Mouse (Mus musculus): Measurements from ENCODE around the gene Gdpd3. TPM values are rescaled to one million over a fixed set of nuclear protein-coding genes. Genes with fewer than 3 reads are reported as not detected.
A peak's percentile ranks its signal among the peaks of the same experiment; 100 is the strongest.

Gdpd3 gene
- polyA plus RNA-seq, 1 experiment from 2014 or later: 1.7 TPM

DNA sequence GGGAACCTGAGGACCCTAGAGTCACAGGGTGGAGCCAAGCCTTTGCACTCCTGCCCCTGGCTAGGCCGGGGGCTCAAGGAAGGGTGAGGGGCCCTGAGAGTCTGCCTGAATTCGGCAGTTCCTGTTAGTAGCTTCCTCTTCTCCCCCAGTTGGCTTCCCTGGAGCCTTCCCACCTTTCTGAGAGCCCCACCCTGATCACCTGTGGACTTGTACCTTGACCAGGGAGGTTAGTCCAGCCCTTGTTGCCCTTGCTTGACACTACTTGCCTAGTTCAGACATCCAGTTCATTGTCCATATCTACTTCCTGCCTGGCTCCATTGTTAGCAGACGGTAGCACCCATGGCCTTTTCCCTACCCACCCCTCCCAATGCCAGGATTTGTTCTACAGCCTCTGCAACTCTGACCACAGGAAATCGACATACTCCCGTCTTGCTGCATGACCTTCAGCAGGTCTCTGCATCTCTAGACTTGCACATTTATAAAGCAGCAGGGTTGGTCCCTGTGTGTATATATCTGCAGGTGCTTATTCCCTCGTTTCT, 4.5 kb upstream of the Gdpd3 start:
- H3K9ac ChIP-seq: peak overlapping the region; percentile 90; the same call in 1 of the 2 replicates
- H3K4me3 ChIP-seq: 0 out of 2 replicates have a peak overlapping the region, but pooled peaks have one; percentile 81
- peaks cover 48% of the 10 kb centered on the region for H3K36me3 ChIP-seq (ENCODE audit: poor library complexity, severe bottlenecking)
- H3K4me2 ChIP-seq: peak overlapping the region; percentile 93
- H3K27me3 ChIP-seq: no peaks in the 10 kb centered on the region
- H3K27ac ChIP-seq: peak overlapping the region; percentile 65
- no peaks in the 10 kb centered on the region for H3K9me3 ChIP-seq (replicated peaks)
- no peak for ATAC-seq
- WGBS: 84% methylated on average over 6 of the region's 6 CpGs
- peaks cover 34% of the 10 kb centered on the region for H3K4me1 ChIP-seq

DNA sequence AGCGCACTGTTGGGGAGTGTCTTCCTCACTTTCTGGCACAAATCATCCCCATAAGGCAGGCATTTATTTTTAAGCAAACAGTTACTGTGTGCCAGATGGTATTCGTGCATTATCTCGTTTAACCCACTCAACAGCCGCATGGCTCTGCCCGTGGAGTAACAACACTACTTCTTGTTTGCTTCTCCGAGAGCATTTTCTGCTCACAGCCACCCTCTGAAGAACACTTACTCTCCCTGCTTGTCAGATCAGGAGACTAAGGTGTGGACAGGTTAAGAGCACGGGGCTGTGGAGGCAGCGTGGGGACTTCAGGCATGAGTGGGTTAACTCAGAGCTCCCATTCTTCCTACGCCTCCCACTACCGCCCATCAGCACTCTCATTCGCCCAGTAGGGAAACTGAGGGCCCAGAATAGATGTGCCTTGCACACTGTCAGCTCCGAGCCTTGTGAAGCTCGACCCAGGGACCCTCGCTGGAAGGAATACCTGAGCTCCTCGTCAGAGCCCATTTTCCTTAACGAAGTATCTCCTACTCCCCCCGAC, 3.6 kb upstream of the Gdpd3 start:
- peak overlapping the region; percentile 65 for H3K27ac ChIP-seq

DNA sequence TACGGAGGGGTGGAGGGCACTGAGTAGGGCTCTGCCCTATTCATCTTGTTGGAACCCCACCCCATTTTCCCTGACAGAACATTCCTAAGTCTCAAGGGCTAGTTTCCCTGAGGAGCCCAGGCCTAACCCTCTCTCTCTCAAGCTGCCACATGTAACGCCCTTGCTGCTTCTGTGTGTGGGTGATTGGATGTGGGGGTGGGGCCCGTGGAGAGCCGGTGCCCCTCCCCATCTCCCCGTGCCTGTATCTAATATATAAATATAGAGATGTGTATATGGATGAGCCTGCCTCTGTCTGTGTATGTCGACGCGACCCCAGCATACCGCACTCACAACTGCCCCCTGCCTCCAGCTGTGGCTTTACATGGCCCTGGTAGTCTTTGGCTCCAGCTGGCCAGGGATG, 594 bp upstream of the Gdpd3 start:
- H3K27me3 ChIP-seq: no peaks in the 10 kb centered on the region
- H3K9me3 ChIP-seq (replicated peaks): no peaks in the 10 kb centered on the region
- H3K9ac ChIP-seq: no peak overlapping the region
- 91% methylated on average over 9 of the region's 9 CpGs for WGBS
- no peak overlapping the region for H3K27ac ChIP-seq
- peaks cover 27% of the 10 kb centered on the region for H3K4me1 ChIP-seq
- no peak overlapping the region for H3K4me2 ChIP-seq
- no peak for ATAC-seq
- no peak overlapping the region for H3K4me3 ChIP-seq
- H3K36me3 ChIP-seq (ENCODE audit: poor library complexity, severe bottlenecking): peaks cover 87% of the 10 kb centered on the region

More for the DNA sequence above, 3.6 kb upstream of the Gdpd3 start:
- Histone ChIP-seq H3K4me3 (peak overlapping the region; percentile 10; the same call in 1 of the 2 replicates), H3K4me2 (peak overlapping the region; percentile 41), H3K36me3 (ENCODE audit: poor library complexity, severe bottlenecking) (peaks cover 58% of the 10 kb centered on the region), H3K9me3 (replicated peaks) (no peaks in the 10 kb centered on the region), H3K27me3 (no peaks in the 10 kb centered on the region), H3K9ac (peak overlapping the region; percentile 43; the same call in 1 of the 2 replicates), H3K4me1 (peaks cover 34% of the 10 kb centered on the region)
- no peak for ATAC-seq
- WGBS: 69% methylated on average over 17 of the region's 17 CpGs

DNA sequence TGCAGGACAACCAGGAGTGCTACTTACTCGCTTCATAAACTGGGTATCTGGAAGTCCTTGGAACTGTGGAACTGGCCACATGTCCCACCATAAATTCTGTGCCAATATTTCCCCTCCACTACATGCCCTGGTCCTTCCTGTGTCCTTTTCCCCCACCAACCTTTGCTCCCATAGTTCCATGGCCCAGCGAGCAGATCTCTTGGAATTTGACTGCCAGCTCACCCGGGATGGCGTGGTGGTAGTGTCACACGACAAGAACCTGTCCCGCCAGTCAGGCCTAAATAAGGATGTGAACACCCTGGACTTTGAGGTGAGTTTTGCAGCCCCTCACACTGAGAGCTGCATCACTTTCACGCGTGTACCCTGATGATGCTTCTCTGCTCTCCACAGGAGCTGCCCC, 867 bp downstream of the Gdpd3 start:
- WGBS: 97% methylated on average over 8 of the region's 8 CpGs
- no peak overlapping the region for H3K4me2 ChIP-seq
- H3K4me3 ChIP-seq: no peak overlapping the region
- H3K4me1 ChIP-seq: peaks cover 12% of the 10 kb centered on the region
- no peaks in the 10 kb centered on the region for H3K9me3 ChIP-seq (replicated peaks)
- H3K27me3 ChIP-seq: no peaks in the 10 kb centered on the region
- no peak overlapping the region for H3K9ac ChIP-seq
- ATAC-seq: no peak
- peaks cover 91% of the 10 kb centered on the region for H3K36me3 ChIP-seq (ENCODE audit: poor library complexity, severe bottlenecking)
- H3K27ac ChIP-seq: no peak overlapping the region

DNA sequence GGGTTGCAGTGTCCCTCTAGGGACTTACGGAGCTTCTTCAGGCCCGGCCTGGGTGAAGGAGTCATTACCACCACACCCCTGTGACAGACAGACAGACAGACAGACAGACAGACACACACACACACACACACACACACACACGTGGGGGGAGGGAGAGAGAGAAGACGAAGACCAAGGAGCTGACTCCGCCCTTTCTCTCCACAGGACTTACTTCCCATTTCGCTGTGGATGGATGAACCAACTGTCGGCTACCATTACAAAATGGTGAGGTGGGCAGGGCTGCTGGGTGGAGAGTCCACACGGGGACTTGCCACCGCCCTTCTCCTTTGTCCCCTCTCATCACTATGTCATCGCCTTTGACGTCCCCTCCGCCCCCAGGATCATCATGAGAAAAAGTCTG, 4.7 kb downstream of the Gdpd3 start:
- H3K4me3 ChIP-seq: no peak overlapping the region
- H3K9me3 ChIP-seq (replicated peaks): no peaks in the 10 kb centered on the region
- WGBS: 86% methylated on average over 12 of the region's 12 CpGs
- no peak overlapping the region for H3K4me2 ChIP-seq
- H3K4me1 ChIP-seq: peaks cover 3% of the 10 kb centered on the region
- H3K9ac ChIP-seq: no peak overlapping the region
- H3K27me3 ChIP-seq: no peaks in the 10 kb centered on the region
- no peak overlapping the region for H3K27ac ChIP-seq
- no peak for ATAC-seq
- H3K36me3 ChIP-seq (ENCODE audit: poor library complexity, severe bottlenecking): peaks cover 63% of the 10 kb centered on the region

DNA sequence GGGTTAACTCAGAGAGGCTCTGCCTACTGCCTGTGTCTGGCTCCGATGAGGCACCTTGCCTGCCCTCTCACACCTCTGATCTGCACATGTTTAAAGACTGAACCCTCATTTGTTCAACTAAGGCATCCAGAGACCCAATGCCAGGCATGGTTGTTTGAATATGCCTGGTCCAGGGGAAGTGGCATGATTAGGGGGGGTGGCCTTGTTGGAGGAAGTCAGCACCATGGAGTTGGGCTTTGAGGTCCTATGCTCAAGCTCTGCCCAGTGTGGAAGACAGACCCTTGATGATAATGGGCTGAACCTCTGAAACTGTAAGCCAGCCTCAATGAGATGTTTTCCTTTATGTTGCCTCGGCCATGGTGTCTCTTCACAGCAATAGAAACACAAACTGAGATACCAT, 7.2 kb downstream of the Gdpd3 start:
- Histone ChIP-seq H3K4me3 (no peak overlapping the region), H3K36me3 (ENCODE audit: poor library complexity, severe bottlenecking) (peaks cover 42% of the 10 kb centered on the region), H3K9me3 (replicated peaks) (no peaks in the 10 kb centered on the region), H3K27me3 (no peaks in the 10 kb centered on the region), H3K4me1 (peaks cover 25% of the 10 kb centered on the region), H3K4me2 (no peak overlapping the region), H3K27ac (no peak overlapping the region), H3K9ac (no peak overlapping the region)
- WGBS: 86% methylated on average over 2 of the region's 2 CpGs
- no peak for ATAC-seq

DNA sequence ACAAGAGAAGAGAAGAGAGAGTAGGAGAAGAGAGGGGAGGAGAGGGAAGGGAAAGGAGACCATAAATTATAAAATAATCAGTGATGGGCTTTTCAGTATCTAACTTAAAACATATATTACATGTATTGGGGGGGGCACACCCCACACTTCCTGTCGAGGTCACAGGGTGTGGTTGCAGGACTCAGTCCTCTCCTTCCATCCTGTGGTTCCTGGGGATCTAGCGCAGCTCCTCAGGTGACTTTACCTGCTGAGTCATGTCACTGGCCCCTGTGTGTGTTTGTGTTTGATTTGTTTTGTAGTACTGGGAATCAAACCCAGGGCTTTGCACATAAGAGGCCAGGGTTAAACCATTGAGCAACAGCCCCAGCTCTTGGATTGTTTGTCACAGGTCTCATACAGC, 8.3 kb downstream of the Gdpd3 start:
- H3K4me2 ChIP-seq: no peak overlapping the region
- no peak overlapping the region for H3K9ac ChIP-seq
- no peaks in the 10 kb centered on the region for H3K27me3 ChIP-seq
- WGBS: 82% methylated on average over 2 of the region's 2 CpGs
- no peak overlapping the region for H3K4me3 ChIP-seq
- H3K36me3 ChIP-seq (ENCODE audit: poor library complexity, severe bottlenecking): peaks cover 37% of the 10 kb centered on the region
- H3K9me3 ChIP-seq (replicated peaks): no peaks in the 10 kb centered on the region
- no peak for ATAC-seq
- H3K27ac ChIP-seq: no peak overlapping the region
- peaks cover 35% of the 10 kb centered on the region for H3K4me1 ChIP-seq

DNA sequence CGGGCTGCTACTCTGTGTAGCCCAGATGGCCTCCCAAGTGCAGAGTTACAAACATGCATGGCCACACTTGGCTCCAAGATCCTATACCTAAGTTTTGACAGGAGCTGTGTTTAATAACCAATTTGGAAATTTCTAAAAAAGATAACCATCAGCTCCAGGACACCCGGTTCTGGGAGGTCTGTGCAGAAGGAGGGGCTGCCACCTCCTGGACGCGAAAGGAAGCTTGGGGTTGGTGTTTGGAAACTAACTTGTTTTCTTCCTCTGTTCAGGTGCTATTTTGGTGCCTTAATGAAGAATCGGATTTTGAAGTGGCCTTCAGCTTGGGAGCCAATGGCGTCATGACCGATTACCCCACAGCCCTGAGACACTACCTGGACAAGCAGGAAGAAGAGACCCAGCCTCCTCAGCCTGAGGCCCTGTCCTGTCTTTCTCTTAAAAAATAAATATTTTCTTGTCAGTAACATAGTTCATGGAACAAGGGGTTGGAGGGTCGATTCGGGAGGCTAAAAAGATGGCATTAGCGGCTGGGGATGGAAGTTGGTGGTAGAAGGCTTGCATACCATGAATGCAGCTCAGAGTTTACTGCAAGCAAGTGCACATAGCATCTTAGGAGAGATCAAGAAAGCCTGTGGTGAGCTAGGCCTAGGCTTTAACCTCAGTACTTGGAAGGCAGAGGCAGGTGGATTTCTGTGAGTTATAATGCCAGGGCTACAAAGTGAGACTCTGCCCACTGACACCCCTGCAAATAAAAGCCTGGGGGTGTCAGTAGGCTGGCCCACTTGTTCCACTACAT, 9.2 kb downstream of the Gdpd3 start:
- Histone ChIP-seq H3K4me1 (peaks cover 44% of the 10 kb centered on the region), H3K27me3 (no peaks in the 10 kb centered on the region), H3K4me2 (peak overlapping the region; percentile 97; the same call in 1 of the 2 replicates), H3K9ac (peak overlapping the region; percentile 93), H3K9me3 (replicated peaks) (no peaks in the 10 kb centered on the region), H3K36me3 (ENCODE audit: poor library complexity, severe bottlenecking) (peaks cover 28% of the 10 kb centered on the region), H3K4me3 (no peak overlapping the region), H3K27ac (peak overlapping the region; percentile 79; the same call in 1 of the 2 replicates)
- 83% methylated on average over 10 of the region's 10 CpGs for WGBS
- ATAC-seq: no peak

DNA sequence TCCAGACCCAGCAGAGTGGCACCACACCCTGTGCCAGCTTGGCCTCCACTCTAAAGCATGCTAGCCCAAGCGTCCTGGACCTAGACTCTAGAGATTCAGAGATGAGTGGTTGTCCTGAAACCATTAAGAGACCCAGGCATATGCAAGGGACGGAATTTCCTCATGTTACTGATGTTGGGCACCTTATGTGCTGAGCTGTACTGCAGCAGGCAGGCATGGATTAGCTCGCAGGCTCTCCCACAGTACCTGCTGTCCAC, 9.8 kb downstream of the Gdpd3 start:
- Histone ChIP-seq H3K4me1 (peaks cover 47% of the 10 kb centered on the region), H3K36me3 (ENCODE audit: poor library complexity, severe bottlenecking) (peaks cover 23% of the 10 kb centered on the region), H3K4me2 (peak overlapping the region; percentile 97), H3K9me3 (replicated peaks) (no peaks in the 10 kb centered on the region), H3K4me3 (peak overlapping the region; percentile 81; the same call in 1 of the 2 replicates), H3K9ac (peak overlapping the region; percentile 93), H3K27me3 (no peaks in the 10 kb centered on the region), H3K27ac (peak overlapping the region; percentile 79)
- 74% methylated on average over 3 of the region's 3 CpGs for WGBS
- no peak for ATAC-seq

DNA sequence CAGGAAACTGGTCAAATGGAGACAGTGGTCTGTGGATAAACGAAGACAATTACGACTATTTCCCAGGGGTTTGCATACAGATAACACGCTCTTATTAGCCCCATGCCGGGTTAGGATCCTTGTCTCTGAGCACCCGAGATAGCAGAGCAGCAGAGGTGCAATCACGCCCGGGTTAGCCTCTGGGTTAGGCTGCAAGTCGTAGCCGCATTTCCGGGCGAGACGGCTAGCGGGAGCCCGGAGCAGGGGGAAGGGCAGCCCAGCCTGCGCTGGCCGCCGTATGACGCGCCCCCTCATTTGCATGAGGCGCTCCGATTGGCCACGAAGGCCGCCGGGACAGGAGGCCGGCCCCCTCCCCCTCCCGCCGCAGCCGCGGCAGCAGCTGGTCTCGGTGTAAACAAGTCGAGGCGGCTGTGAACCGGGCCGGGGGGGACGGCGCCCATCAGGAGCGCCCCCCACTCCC, 10.5 kb downstream of the Gdpd3 start, which contains the start of gene Ypel3:
Gene Ypel3 (plus strand): TSS at position 358 of the 460 bp plus-strand sequence.
- WGBS: under 1% methylated on average over 35 of the region's 37 CpGs
- peak; percentile 90 for ATAC-seq
- H3K9ac ChIP-seq: peak within 1 kb of the TSS; percentile 93
- H3K4me2 ChIP-seq: peak within 1 kb of the TSS; percentile 97
- H3K4me3 ChIP-seq: peak within 1 kb of the TSS; percentile 81
- peak within 1 kb of the TSS; percentile 79 for H3K27ac ChIP-seq
- H3K27me3 ChIP-seq: no peaks in the 10 kb centered on the region
- peaks cover 54% of the 10 kb centered on the region for H3K4me1 ChIP-seq
- H3K36me3 ChIP-seq (ENCODE audit: poor library complexity, severe bottlenecking): peaks cover 17% of the 10 kb centered on the region
- H3K9me3 ChIP-seq (replicated peaks): no peaks in the 10 kb centered on the region

DNA sequence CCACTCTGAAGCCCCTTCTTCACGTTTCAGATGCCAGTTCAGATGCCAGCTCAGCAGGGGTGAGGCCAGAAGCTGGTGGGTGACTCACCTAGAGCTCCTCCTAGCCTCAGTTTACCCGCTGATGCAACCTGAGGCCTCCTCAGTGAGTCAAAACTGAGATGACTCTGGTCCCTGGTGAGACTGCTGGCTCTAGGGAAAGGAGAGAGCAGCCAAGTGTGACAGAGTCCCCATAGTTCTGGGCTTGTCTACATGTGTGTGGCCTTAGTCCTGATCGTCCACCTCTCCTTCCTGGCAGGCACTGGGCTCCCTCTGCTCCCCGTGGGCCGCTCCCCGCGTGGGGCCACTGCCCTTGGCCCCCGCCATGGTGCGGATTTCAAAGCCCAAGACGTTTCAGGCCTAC, 11.3 kb downstream of the Gdpd3 start:
- H3K4me1 ChIP-seq: peaks cover 55% of the 10 kb centered on the region
- H3K4me2 ChIP-seq: peak overlapping the region; percentile 97
- ATAC-seq: no peak
- peak overlapping the region; percentile 79 for H3K27ac ChIP-seq
- no peaks in the 10 kb centered on the region for H3K27me3 ChIP-seq
- WGBS: 52% methylated on average over 10 of the region's 10 CpGs
- peak overlapping the region; percentile 81 for H3K4me3 ChIP-seq
- peaks cover 17% of the 10 kb centered on the region for H3K36me3 ChIP-seq (ENCODE audit: poor library complexity, severe bottlenecking)
- H3K9me3 ChIP-seq (replicated peaks): no peaks in the 10 kb centered on the region
- peak overlapping the region; percentile 93 for H3K9ac ChIP-seq

DNA sequence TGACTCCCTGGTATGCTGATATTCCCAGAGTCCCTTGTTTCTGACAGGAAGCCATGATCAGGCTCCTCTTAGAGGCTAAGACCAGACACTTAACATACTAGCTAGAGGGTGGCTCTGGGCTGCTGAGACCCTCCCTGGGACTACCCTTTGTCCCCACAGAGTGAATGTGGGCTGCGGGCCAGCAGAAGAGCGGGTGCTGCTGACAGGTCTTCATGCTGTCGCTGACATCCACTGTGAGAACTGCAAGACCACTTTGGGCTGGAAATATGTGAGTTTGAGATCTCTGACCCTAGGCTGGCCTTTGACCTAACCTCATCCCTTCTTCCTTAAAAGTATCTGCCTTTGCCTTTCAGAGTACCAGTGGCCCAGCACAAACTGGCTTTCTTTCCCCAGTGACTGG, 12.0 kb downstream of the Gdpd3 start:
- H3K4me1 ChIP-seq: peaks cover 55% of the 10 kb centered on the region
- H3K4me3 ChIP-seq: peak overlapping the region; percentile 81; the same call in 1 of the 2 replicates

More for the DNA sequence above, 12.0 kb downstream of the Gdpd3 start:
- Histone ChIP-seq H3K27me3 (no peaks in the 10 kb centered on the region), H3K9me3 (replicated peaks) (no peaks in the 10 kb centered on the region), H3K9ac (peak overlapping the region; percentile 93; the same call in 1 of the 2 replicates), H3K4me2 (peak overlapping the region; percentile 97), H3K27ac (peak overlapping the region; percentile 79; the same call in 1 of the 2 replicates), H3K36me3 (ENCODE audit: poor library complexity, severe bottlenecking) (peaks cover 16% of the 10 kb centered on the region)
- ATAC-seq: no peak
- 84% methylated on average over 3 of the region's 3 CpGs for WGBS
